Mouse (Mus musculus) liver, adult (tissue): Measurements from ENCODE around the gene Aplp1.

Experiments
- GATA4 ChIP-seq: IDR thresholded peaks from 2 replicates; pipeline ENCODE4 v1.6.1; 2014; ENCODE audit warnings: mild to moderate bottlenecking, low read length; ENCODE audit not compliant: insufficient replicate concordance

The Aplp1 gene

GRCm38 (mm10) chr7:30456487-30456886, 11.2 kb upstream of the Aplp1 start:
- TF ChIP-seq GATA4: no peak

GRCm38 (mm10) chr7:30454259-30454658, 8.9 kb upstream of the Aplp1 start:
- no peak for TF ChIP-seq GATA4

GRCm38 (mm10) chr7:30453766-30454165, 8.4 kb upstream of the Aplp1 start:
- TF ChIP-seq GATA4: no peak

GRCm38 (mm10) chr7:30453327-30453726, 8.0 kb upstream of the Aplp1 start:
- TF ChIP-seq GATA4: no peak

- TF ChIP-seq GATA4: no peak
Observed at GRCm38 (mm10) chr7:30450241-30450640, 4.9 kb upstream of the Aplp1 start.

- no peak for TF ChIP-seq GATA4
Observed at GRCm38 (mm10) chr7:30444154-30444970, 973 bp downstream of the Aplp1 start.

DNA sequence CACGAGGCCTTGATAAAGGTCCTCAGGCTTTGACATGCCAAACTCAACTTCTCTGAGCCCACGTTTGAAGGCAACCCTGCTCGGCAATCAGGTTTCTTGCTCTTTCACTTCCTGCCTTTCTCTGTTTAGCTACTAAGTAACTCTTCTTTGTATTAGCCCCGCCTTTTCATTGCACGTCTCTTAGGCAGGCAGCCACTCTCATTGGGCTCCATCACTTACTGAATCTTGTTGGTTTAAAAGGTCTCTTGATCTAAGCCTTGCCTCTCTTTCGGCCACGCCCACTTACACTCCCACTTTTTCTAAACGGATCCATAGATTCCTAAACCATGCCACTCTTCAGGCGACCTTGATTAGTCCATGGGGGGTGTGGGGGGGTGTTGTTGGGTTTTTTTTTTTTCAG, 1.6 kb downstream of the Aplp1 start:
- no peak for TF ChIP-seq GATA4

GRCm38 (mm10) chr7:30440697-30441096, 4.6 kb downstream of the Aplp1 start:
- TF ChIP-seq GATA4: no peak

- no peak for TF ChIP-seq GATA4
Observed at GRCm38 (mm10) chr7:30439734-30440133, 5.6 kb downstream of the Aplp1 start.

DNA sequence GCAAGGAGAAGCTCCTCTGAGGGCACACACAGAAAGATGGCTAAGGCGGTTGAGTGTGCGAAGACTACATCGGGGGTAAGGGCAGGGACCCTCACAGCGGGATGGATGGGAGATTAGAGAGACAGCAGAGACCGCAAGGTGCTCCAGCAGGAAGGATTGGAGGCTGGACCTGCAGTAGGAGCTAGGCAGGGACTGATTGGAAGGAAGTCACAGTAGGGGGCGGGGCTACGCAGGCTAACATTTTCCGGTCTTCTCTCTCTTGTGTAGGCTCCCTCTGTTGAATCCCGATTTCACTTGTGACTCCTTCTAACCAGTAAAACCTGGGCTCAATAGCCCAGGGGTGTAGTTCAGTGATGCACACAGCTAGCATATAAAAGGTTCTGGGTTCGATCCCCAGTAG, 8.5 kb downstream of the Aplp1 start:
- no peak for TF ChIP-seq GATA4

GRCm38 (mm10) chr7:30435156-30435555, 10.2 kb downstream of the Aplp1 start:
- TF ChIP-seq GATA4: no peak

DNA sequence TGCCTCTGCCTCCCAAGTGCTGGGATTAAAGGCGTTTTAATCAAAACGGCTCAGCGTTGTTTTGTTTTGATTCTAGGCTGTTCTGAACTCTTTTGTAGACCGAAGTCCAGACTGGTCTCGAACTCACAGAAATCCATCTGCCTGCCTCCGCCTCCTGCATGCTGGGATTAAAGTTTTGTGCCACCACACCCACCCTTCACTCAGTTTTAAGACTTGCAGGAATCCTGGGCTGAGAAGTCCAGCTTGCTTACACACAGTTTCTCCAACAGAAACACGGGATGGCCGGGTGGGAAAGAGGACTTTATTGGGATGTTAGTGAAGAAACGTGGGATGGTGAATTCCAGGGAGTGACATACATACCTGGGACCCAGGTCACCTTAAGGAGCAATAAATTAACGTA, 10.6 kb downstream of the Aplp1 start:
- TF ChIP-seq GATA4: no peak

GRCm38 (mm10) chr7:30434238-30434637, 11.1 kb downstream of the Aplp1 start:
- TF ChIP-seq GATA4: no peak

- no peak for TF ChIP-seq GATA4
Observed at GRCm38 (mm10) chr7:30431793-30432192, 13.5 kb downstream of the Aplp1 start.

GRCm38 (mm10) chr7:30430191-30430590, 15.1 kb downstream of the Aplp1 start:
- TF ChIP-seq GATA4: no peak

- TF ChIP-seq GATA4: no peak
Observed at GRCm38 (mm10) chr7:30429327-30429726, 16.0 kb downstream of the Aplp1 start.

GRCm38 (mm10) chr7:30423071-30423641, 22.2 kb downstream of the Aplp1 start:
- TF ChIP-seq GATA4: no peak
